Mouse (Mus musculus) left cerebral cortex, adult 9 months (tissue): Measurements from ENCODE around the gene Sugp2.
"Not testable (repeated sequence)": the region's sequence is repeated elsewhere in the genome, so short reads cannot be mapped to it uniquely, and the experiment has no call there.

ENCODE experiments used
- DNase-seq, 2 experiments: peaks; one replicate each; pipeline ENCODE4 v3.0.0; 2022; ENCODE audit warnings: low spot score in 2 of 2

Sugp2 gene

DNA sequence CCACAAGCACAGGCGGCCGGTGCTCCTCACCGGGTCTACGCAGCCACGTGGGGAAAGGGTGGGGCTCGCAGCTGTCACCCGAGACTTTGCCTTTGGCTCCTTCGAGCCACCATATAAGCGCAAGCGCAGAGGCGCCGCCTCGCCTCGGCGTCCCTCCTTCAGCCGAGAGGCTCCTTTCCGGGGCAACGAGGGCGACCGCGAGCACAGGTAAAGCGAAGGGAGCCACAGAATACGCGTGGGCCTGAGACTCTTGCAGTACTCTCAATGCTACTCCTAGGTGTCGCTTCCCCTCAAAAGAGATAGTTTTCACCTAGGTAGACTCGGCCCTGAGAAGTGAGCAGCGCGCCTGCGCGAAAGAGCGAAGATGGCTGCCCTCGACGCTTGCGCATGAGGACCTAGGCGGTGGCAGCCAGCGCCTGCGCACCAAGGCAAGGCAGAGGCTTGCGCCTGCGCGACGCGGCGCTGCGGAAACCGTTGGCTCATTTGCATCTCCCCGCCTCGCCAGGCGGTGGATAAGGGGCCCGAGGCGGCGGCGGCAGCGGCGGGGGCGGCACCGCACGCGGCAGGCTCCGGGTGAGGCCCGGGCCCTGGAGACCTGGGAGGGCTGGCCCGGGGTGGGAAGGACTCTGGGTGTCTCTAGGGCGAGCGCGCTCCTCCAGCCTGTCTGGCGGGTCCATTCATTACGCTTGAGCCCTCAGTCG lies at the start of gene Sugp2, which contains the start of gene Armc6:
Sugp2 (plus strand) TSS at position 147 of the 701 bp plus-strand sequence.
Armc6 (minus strand) TSS at position 387 of the 701 bp plus-strand sequence.
- DNase-seq: peak; percentile 90 to 96

- no peak for DNase-seq
These were observed 45.3 kb upstream of the Sugp2 start for GRCm38 (mm10) chr8:70188707-70189106.

DNA sequence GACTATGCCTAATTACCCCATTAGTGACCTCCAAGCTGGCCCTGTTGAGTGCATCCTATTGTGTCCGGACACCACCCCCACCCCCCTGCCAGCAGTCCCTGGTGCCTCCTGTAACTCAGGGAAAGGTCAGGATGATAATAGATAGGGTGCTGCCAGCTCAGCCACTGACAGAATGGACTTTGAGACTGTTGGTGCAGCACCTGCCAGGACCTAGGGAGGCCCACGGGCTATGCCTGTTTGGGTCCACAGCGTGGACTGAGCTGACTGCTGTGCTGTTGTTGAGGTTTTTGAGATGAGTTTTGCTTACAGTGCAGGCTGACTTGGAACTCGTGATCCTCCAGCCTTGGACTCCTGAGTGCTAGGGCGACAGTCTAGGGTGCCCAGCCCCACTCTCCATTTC lies 40.8 kb upstream of the Sugp2 start:
- DNase-seq: no peak

- no peak for DNase-seq
These were observed 39.8 kb upstream of the Sugp2 start for GRCm38 (mm10) chr8:70194191-70194590.

GRCm38 (mm10) chr8:70195762-70196161 lies 38.3 kb upstream of the Sugp2 start:
- no peak for DNase-seq

DNA sequence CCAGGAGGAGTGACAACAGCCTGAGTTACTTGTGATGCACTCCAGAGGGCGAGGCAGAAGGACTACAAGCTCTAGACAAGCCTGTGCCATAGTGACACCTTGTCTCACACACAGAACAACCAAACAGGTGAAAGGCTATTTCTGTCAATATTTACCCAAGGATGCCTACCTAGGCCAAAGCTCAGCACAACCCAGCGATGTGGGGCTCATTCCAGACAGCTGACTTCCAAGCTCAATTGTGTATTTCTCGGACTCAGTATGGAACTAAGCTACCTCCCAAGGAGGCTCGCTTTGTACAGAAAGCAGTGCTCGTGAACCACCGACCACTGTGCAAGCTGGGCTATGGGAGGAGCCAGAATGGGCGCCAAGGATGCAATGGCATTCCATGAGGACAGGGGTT lies 36.4 kb upstream of the Sugp2 start:
- DNase-seq: no peak

DNA sequence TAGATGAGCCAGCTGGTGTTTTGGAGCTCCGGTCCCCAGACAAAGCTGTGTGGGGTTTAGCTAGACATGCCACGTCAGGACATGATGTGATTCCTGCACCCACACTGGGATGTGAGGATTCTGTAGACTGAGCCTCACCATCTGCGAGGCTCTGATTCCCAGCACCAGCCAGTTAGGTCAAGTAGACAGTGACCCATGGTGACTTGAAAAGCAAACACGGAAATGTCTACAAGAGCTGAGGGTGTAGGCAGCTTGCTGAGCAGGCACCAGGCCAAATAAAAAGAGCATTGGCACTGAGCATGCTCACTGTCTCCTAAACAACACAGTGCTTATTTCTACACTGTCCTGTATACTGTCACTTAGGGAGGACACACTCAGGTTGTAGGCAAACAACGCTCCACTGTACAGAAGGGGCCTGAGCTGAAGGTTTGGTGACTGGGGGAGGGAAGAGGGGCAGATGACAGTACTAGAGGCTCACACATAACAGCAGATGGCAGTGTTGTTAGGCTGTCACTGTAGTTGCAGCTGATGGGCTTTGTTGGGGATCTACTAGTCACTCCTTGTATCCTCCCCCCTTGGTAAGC lies 33.8 kb upstream of the Sugp2 start:
- DNase-seq: peak; percentile 25 to 61

DNA sequence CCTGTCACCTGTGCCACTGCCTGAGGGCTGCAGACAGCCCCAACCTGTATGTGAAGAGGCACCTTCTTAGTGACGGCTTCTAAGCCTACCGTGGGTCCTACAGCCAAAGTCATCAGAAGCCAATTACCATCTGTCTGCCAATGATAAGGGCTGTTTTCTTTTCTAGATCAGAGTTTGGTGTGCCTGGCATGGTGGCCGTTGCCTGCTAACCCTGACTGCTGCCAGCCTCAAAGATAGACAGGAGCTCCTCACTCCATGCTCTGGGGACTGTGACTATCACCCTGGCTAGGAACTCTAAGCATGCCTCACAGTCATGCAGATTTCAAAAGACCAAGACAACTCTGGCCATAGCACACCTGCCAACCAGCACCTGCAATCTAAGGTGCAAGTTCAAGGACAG lies 32.6 kb upstream of the Sugp2 start:
- DNase-seq: no peak

DNA sequence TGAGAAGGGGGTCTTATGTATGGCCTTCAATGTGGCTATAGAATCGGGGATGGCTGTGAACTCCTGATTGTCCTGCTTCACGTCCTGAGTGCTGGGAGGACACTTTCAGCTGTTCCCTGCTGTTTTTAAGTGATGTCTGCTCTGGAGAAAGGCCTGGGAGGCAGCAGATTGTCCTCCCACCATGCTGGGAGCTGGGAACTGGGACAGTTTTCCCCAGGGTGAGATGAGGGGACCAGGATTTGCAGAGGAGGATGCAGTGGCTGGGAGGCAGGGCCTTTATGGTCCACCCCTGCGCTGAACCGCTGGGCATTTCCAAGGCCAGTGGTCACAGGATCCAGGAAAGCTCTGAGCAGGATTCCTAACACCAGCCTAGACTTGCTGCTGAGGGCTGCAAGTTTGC lies 31.0 kb upstream of the Sugp2 start:
- DNase-seq: no peak

GRCm38 (mm10) chr8:70204757-70205156 lies 29.3 kb upstream of the Sugp2 start:
- no peak for DNase-seq

DNA sequence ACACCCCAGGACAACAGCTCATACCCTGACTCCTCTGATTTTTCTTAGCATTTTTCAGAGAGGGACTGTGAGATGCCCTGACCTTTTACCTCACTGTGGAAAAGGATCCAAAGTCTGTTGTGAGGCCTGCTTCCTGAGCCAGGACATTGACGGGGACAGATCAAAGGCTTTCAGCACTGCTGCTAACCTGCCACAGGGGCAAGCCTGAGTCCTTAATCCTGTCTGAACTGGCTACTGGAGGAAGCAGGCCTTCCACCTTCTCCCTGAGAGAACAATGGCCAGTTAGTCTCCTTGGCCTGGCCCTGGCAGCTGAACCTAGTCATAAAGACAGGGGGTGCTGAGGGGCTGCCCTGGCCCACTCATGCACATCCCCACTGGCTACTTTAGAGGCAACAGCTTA lies 25.9 kb upstream of the Sugp2 start:
- no peak for DNase-seq

GRCm38 (mm10) chr8:70210538-70210937 lies 23.5 kb upstream of the Sugp2 start:
- peak in 1 of 2 experiments; percentile 33 for DNase-seq

GRCm38 (mm10) chr8:70211275-70211674 lies 22.8 kb upstream of the Sugp2 start:
- no peak for DNase-seq

DNA sequence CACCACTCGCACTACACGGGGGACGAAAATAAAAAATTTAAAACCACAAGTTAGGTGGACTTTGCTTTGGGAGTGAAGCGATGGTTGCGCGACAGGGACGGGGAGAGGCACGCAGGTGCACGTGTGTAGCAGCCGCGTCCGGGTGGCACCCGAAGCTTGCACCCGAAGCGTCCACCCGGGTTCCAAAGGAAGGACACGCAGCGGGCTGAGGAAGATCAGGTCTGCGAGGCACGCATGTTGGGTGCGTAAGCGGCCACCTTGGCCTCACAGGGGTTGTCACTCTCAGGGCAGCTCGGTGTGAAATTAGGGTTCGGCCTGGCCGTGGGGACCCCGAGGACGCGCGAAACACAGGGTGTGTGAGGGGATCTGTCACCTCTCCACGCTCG lies 22.3 kb upstream of the Sugp2 start:
- peak; percentile 27 to 39 for DNase-seq

GRCm38 (mm10) chr8:70212112-70213055 lies 21.6 kb upstream of the Sugp2 start, which contains the start of gene Slc25a42:
TSS of gene Slc25a42 (minus strand) at chr8:70212305.
- DNase-seq: peak; percentile 99

GRCm38 (mm10) chr8:70214411-70214810 lies 19.6 kb upstream of the Sugp2 start:
- no peak for DNase-seq

- no peak for DNase-seq
These were observed 18.9 kb upstream of the Sugp2 start for GRCm38 (mm10) chr8:70215092-70215491.

- DNase-seq: not testable (repeated sequence)
These were observed 17.9 kb upstream of the Sugp2 start for GRCm38 (mm10) chr8:70216161-70216560.

- DNase-seq: peak; percentile 73 to 86
These were observed 17.5 kb upstream of the Sugp2 start for GRCm38 (mm10) chr8:70216566-70216965.

DNA sequence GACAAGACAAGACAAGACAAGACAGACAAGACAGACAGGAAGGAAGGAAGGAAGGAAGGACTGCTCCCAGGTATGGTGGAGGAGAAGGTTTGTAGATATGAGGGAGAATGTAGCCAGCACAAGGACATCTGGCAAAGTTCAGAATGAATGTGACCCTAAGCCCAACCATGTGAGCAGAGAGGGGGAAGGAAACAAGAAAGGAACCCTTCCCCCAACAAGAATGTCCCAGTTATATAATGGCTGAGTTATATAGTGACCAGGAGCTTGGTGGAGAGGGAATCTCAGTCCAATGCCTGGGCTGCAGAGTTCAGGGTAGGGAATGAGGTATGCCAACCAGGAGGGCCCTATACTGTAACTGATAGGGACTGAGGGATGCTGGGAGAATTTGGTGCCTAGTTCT lies 16.6 kb upstream of the Sugp2 start:
- DNase-seq: no peak

- no peak for DNase-seq
These were observed 14.8 kb upstream of the Sugp2 start for GRCm38 (mm10) chr8:70219107-70219684.
